Mouse (Mus musculus): Measurements from ENCODE around the gene Lingo1. TPM values are rescaled to one million over a fixed set of nuclear protein-coding genes. Genes with fewer than 3 reads are reported as not detected.

Gene Lingo1
- polyA plus RNA-seq, 1 experiment = 1.2 TPM

GRCm38 (mm10) chr9:56658580-56658979 is 137.7 kb downstream of the Lingo1 start:
- Histone ChIP-seq H3K4me3 (ENCODE audit: insufficient read depth, low read depth, low read length) (no peak overlapping the region), H3K27me3 (replicated peaks; ENCODE audit: control insufficient read depth, insufficient read depth, low read length) (no peaks in the 10 kb centered on the region), H3K36me3 (ENCODE audit: control insufficient read depth, insufficient read depth, low read length) (no peaks in the 10 kb centered on the region), H3K27ac (ENCODE audit: insufficient read depth, low read depth, low read length) (no peak overlapping the region), H3K4me1 (ENCODE audit: control insufficient read depth, insufficient read depth, low read length) (no peaks in the 10 kb centered on the region)
- 86% methylated on average over 4 of the region's 4 CpGs for WGBS
- DNase-seq = no peak
- TF ChIP-seq CTCF (conservative IDR thresholded peaks at IDR 0.05; ENCODE audit: insufficient read depth, insufficient read length, low read depth, low read length) (no peak), POLR2A (IDR thresholded peaks at IDR 0.05; ENCODE audit: low read depth, low read length) (no peak)

- DNase-seq = no peak
- no peak for TF ChIP-seq CTCF (conservative IDR thresholded peaks at IDR 0.05; ENCODE audit: insufficient read depth, insufficient read length, low read depth, low read length)
- no peak for TF ChIP-seq POLR2A (IDR thresholded peaks at IDR 0.05; ENCODE audit: low read depth, low read length)
- no peaks in the 10 kb centered on the region for H3K36me3 ChIP-seq (ENCODE audit: control insufficient read depth, insufficient read depth, low read length)
- no peaks in the 10 kb centered on the region for H3K27me3 ChIP-seq (replicated peaks; ENCODE audit: control insufficient read depth, insufficient read depth, low read length)
- no peak overlapping the region for H3K27ac ChIP-seq (ENCODE audit: insufficient read depth, low read depth, low read length)
- no peak overlapping the region for H3K4me3 ChIP-seq (ENCODE audit: insufficient read depth, low read depth, low read length)
- no peaks in the 10 kb centered on the region for H3K4me1 ChIP-seq (ENCODE audit: control insufficient read depth, insufficient read depth, low read length)
- WGBS = 86% methylated on average over 6 of the region's 6 CpGs
Observed at GRCm38 (mm10) chr9:56657996-56658398, 138.3 kb downstream of the Lingo1 start.

GRCm38 (mm10) chr9:56656766-56657542 is 139.3 kb downstream of the Lingo1 start:
- Histone ChIP-seq H3K27me3 (replicated peaks; ENCODE audit: control insufficient read depth, insufficient read depth, low read length) (no peaks in the 10 kb centered on the region), H3K4me3 (ENCODE audit: insufficient read depth, low read depth, low read length) (no peak overlapping the region), H3K36me3 (ENCODE audit: control insufficient read depth, insufficient read depth, low read length) (no peaks in the 10 kb centered on the region), H3K4me1 (ENCODE audit: control insufficient read depth, insufficient read depth, low read length) (no peaks in the 10 kb centered on the region), H3K27ac (ENCODE audit: insufficient read depth, low read depth, low read length) (no peak overlapping the region)
- DNase-seq = no peak
- TF ChIP-seq POLR2A (IDR thresholded peaks at IDR 0.05; ENCODE audit: low read depth, low read length) (no peak), CTCF (conservative IDR thresholded peaks at IDR 0.05; ENCODE audit: insufficient read depth, insufficient read length, low read depth, low read length) (no peak)
- 52% methylated on average over 16 of the region's 16 CpGs for WGBS

GRCm38 (mm10) chr9:56655167-56655566 is 141.1 kb downstream of the Lingo1 start:
- no peak for DNase-seq
- Histone ChIP-seq H3K27ac (ENCODE audit: insufficient read depth, low read depth, low read length) (no peak overlapping the region), H3K36me3 (ENCODE audit: control insufficient read depth, insufficient read depth, low read length) (no peaks in the 10 kb centered on the region), H3K4me1 (ENCODE audit: control insufficient read depth, insufficient read depth, low read length) (no peaks in the 10 kb centered on the region), H3K4me3 (ENCODE audit: insufficient read depth, low read depth, low read length) (no peak overlapping the region), H3K27me3 (replicated peaks; ENCODE audit: control insufficient read depth, insufficient read depth, low read length) (no peaks in the 10 kb centered on the region)
- WGBS = 68% methylated on average over 6 of the region's 6 CpGs
- TF ChIP-seq CTCF (conservative IDR thresholded peaks at IDR 0.05; ENCODE audit: insufficient read depth, insufficient read length, low read depth, low read length) = no peak
- TF ChIP-seq POLR2A (IDR thresholded peaks at IDR 0.05; ENCODE audit: low read depth, low read length) = no peak

- Histone ChIP-seq H3K27ac (ENCODE audit: insufficient read depth, low read depth, low read length) (no peak overlapping the region), H3K4me3 (ENCODE audit: insufficient read depth, low read depth, low read length) (no peak overlapping the region), H3K4me1 (ENCODE audit: control insufficient read depth, insufficient read depth, low read length) (no peaks in the 10 kb centered on the region), H3K27me3 (replicated peaks; ENCODE audit: control insufficient read depth, insufficient read depth, low read length) (no peaks in the 10 kb centered on the region), H3K36me3 (ENCODE audit: control insufficient read depth, insufficient read depth, low read length) (no peaks in the 10 kb centered on the region)
- no peak for DNase-seq
- no peak for TF ChIP-seq POLR2A (IDR thresholded peaks at IDR 0.05; ENCODE audit: low read depth, low read length)
- no peak for TF ChIP-seq CTCF (conservative IDR thresholded peaks at IDR 0.05; ENCODE audit: insufficient read depth, insufficient read length, low read depth, low read length)
- WGBS = 86% methylated on average over 7 of the region's 7 CpGs
Observed at GRCm38 (mm10) chr9:56652551-56652950, 143.7 kb downstream of the Lingo1 start.

- no peak overlapping the region for H3K27ac ChIP-seq (ENCODE audit: insufficient read depth, low read depth, low read length)
- no peak overlapping the region for H3K4me3 ChIP-seq (ENCODE audit: insufficient read depth, low read depth, low read length)
- no peaks in the 10 kb centered on the region for H3K36me3 ChIP-seq (ENCODE audit: control insufficient read depth, insufficient read depth, low read length)
- DNase-seq = no peak
- H3K4me1 ChIP-seq (ENCODE audit: control insufficient read depth, insufficient read depth, low read length) = no peaks in the 10 kb centered on the region
- no peak for TF ChIP-seq POLR2A (IDR thresholded peaks at IDR 0.05; ENCODE audit: low read depth, low read length)
- no peak for TF ChIP-seq CTCF (conservative IDR thresholded peaks at IDR 0.05; ENCODE audit: insufficient read depth, insufficient read length, low read depth, low read length)
- 35% methylated on average over 2 of the region's 2 CpGs for WGBS
- H3K27me3 ChIP-seq (replicated peaks; ENCODE audit: control insufficient read depth, insufficient read depth, low read length) = no peaks in the 10 kb centered on the region
Observed at GRCm38 (mm10) chr9:56651586-56651985, 144.7 kb downstream of the Lingo1 start.

DNA sequence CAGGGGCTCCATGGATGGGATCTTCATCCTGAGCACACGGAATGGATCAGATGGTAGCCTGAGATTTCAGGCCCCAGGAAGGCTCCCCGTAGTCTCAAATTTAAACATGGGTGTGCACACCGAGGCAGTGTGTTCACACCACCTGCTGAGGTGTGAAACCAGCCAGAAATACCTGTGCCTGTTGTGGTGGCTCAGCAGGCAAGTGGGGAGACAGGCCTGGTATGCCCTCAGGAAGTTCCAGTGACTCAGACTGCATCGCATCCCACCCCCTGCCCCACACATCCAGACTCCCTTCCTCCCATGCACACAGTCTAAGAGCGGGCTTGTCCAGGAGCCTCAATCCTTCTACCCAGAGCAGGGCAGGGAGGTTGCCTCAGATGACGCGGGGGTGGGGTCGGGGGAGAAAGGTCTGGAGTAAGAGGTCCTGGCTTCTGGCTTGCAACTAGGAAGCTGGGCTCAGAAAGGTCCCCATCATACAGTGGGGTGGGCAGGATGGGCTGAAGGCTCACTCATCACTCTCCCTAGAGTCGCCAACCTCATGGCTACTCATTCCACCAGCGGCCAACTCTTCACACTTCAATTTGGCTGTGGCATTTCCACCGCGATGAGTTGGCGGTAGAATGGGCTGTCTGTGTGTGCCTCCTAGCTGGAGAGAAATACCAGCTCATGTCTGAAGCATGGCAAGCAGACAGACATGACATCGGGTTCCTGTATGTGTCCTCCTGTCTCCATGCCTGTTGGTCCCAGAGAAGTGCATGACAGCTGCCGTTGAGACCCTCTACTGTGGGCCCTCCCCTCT is 149.8 kb downstream of the Lingo1 start:
- Histone ChIP-seq H3K4me1 (ENCODE audit: control insufficient read depth, insufficient read depth, low read length) (no peaks in the 10 kb centered on the region), H3K27me3 (replicated peaks; ENCODE audit: control insufficient read depth, insufficient read depth, low read length) (no peaks in the 10 kb centered on the region), H3K4me3 (ENCODE audit: insufficient read depth, low read depth, low read length) (no peak overlapping the region), H3K27ac (ENCODE audit: insufficient read depth, low read depth, low read length) (no peak overlapping the region), H3K36me3 (ENCODE audit: control insufficient read depth, insufficient read depth, low read length) (no peaks in the 10 kb centered on the region)
- DNase-seq = no peak
- TF ChIP-seq POLR2A (IDR thresholded peaks at IDR 0.05; ENCODE audit: low read depth, low read length) (no peak), CTCF (conservative IDR thresholded peaks at IDR 0.05; ENCODE audit: insufficient read depth, insufficient read length, low read depth, low read length) (no peak)
- 86% methylated on average over 15 of the region's 15 CpGs for WGBS
